Mouse (Mus musculus) bone marrow, adult 2 months (tissue): Measurements from ENCODE around the gene Lce3d. TPM values are rescaled to one million over a fixed set of nuclear protein-coding genes. Genes with fewer than 3 reads are reported as not detected.

ENCODE experiments used
- H3K27ac ChIP-seq: fragments of 200-500 bp; 2 replicates; pipeline ENCODE4 v1.5.1; 2012; ENCODE audit warnings: low read depth, mild to moderate bottlenecking, control low read depth, inconsistent platforms, low read length; ENCODE audit not compliant: control insufficient read depth, poor library complexity, insufficient read depth
- H3K4me1 ChIP-seq: fragments of 200-500 bp; 2 replicates; pipeline ENCODE4 v1.6.1; 2011; ENCODE audit warnings: low read length; ENCODE audit not compliant: control insufficient read depth, insufficient read depth
- H3K4me3 ChIP-seq: fragments of 200-500 bp; replicated peaks from 2 replicates; pipeline ENCODE3; 2011; ENCODE audit warnings: mild to moderate bottlenecking, low read depth, low read length, control low read depth; ENCODE audit not compliant: control insufficient read depth
- CTCF ChIP-seq: fragments of 200-500 bp; IDR thresholded peaks from 2 replicates; pipeline ENCODE4 v1.5.1; 2011; ENCODE audit warnings: low read length, control low read depth; ENCODE audit not compliant: control insufficient read depth, insufficient read depth
- POLR2A ChIP-seq: fragments of 200-500 bp; IDR thresholded peaks from 2 replicates; pipeline ENCODE4 v1.6.1; 2011; ENCODE audit warnings: low read depth, mild to moderate bottlenecking, control low read depth, low read length, borderline replicate concordance; ENCODE audit not compliant: control insufficient read depth
- WGBS: fragments of 180-500 bp; shearing (Covaris S2); methylation state at CpG from one replicate; pipeline ENCODE4 v1.1.7; 2018; 5-methylcytosine and 5-hydroxymethylcytosine counted together
- polyA plus RNA-seq: library from polyadenylated mRNA; stranded (reverse); fragments of >200 nt; gene quantifications from 2 replicates; pipeline ENCODE4 v1.2.4, GENCODE M21; 2011; ENCODE audit warnings: low replicate concordance; ENCODE audit not compliant: missing spikeins, insufficient read depth, insufficient read length

Lce3d gene
- polyA plus RNA-seq, 1 experiment, result not detected

DNA sequence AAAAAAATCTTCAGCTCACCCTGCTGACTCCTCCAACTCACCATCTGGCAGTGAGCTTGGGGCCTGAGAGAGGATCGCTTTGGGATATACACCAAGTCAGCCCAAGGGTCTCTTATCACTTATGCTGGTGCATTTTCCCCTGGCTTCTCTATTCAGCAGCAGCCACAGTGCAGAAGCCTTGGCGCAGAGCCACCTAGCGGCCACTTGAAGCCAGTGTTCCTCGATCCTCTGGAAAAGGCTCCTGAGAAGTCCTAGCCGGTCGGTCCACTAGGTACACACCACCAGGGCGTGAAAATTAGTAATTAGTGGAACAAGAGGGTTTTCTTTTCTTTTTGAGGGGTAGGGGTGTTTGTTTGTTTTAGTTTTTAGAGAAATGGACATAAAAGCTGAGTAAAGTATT lies 41.5 kb downstream of the Lce3d start:
- no peak overlapping the region for H3K4me3 ChIP-seq
- WGBS, result 7% methylated on average over 7 of the region's 7 CpGs
- H3K27ac ChIP-seq, result no peak overlapping the region
- TF ChIP-seq CTCF (peak; percentile 47), POLR2A (no peak)
- H3K4me1 ChIP-seq, result no peaks in the 10 kb centered on the region

DNA sequence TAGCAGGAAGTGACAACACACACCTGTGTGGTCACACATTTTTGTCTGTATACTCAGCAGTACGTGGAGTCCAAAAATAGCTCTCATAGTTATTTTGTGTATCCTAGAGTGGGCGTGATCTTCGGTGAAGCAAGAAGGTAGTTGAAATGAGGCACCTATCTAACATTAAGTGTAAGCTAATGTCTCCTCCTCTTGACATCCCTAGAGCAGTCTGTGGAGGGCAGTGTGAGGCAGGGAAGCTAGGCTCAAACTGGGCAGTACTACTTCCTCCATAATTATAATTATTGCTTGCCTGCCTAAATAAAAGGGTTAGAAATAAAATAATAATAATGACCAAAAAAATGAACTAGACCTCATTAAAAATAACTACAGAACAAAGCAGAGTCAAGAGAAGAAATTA lies 43.4 kb downstream of the Lce3d start:
- no peak overlapping the region for H3K4me3 ChIP-seq
- TF ChIP-seq CTCF (no peak), POLR2A (no peak)
- no peak overlapping the region for H3K27ac ChIP-seq
- WGBS, result 64% methylated on average over 3 of the region's 3 CpGs
- H3K4me1 ChIP-seq, result no peaks in the 10 kb centered on the region

DNA sequence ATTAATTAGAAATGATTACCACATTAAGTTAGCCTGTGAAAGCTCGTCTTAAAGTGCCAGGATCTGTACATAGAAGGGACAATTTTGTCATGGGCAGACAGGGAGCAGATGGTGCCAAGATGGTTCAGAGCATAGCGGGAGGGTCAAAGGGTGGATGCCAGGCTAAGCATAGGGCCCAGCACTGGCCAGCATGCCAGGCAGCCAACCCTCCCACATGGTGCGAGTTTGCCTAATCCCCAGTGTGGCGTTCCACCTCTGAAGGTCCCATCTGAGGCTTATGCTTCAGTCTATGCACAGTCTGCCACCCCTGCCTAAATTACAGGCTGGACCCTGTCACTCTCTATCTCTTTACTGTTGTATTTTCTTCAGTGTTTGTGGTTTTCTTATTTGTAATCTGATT lies 45.7 kb downstream of the Lce3d start:
- Histone ChIP-seq H3K27ac (no peak overlapping the region), H3K4me1 (no peaks in the 10 kb centered on the region), H3K4me3 (no peak overlapping the region)
- no peak for TF ChIP-seq POLR2A
- TF ChIP-seq CTCF, result no peak
- WGBS, result 68% methylated on average over 4 of the region's 4 CpGs

Other genes with a start within 250 kb of the Lce3d start
- gene Lce1e, start 248.3 kb upstream of the Lce3d start, polyA plus RNA-seq, result not detected in 2 replicates
- not detected in 2 replicates for gene Lce1f, start 237.0 kb upstream of the Lce3d start, polyA plus RNA-seq
- not detected in 2 replicates for gene Gm38119, start 218.3 kb upstream of the Lce3d start, polyA plus RNA-seq
- not detected in 2 replicates for gene Lce1g, start 205.1 kb upstream of the Lce3d start, polyA plus RNA-seq
- gene Lce1h, start 192.3 kb upstream of the Lce3d start, polyA plus RNA-seq, result not detected in 2 replicates
- gene Lce1i, start 178.5 kb upstream of the Lce3d start, polyA plus RNA-seq, result not detected in 2 replicates
- gene Lce1j, start 166.9 kb upstream of the Lce3d start, polyA plus RNA-seq, result not detected in 2 replicates
- not detected in 2 replicates for gene Lce1k, start 149.5 kb upstream of the Lce3d start, polyA plus RNA-seq
- not detected in 2 replicates for gene Kprp, start 130.1 kb upstream of the Lce3d start, polyA plus RNA-seq
- gene Lce1l, start 106.1 kb upstream of the Lce3d start, polyA plus RNA-seq, result not detected in 2 replicates
- not detected in 2 replicates for gene 2310050C09Rik, start 87.2 kb upstream of the Lce3d start, polyA plus RNA-seq
- not detected in 2 replicates for gene Lce3a, start 31.2 kb upstream of the Lce3d start, polyA plus RNA-seq
- gene Lce3b, start 24.4 kb upstream of the Lce3d start, polyA plus RNA-seq, result not detected in 2 replicates
- gene Lce3c, start 12.9 kb upstream of the Lce3d start, polyA plus RNA-seq, result not detected in 2 replicates
- gene Lce3e, start 9.7 kb downstream of the Lce3d start, polyA plus RNA-seq, result not detected in 2 replicates
- gene Lce3f, start 34.8 kb downstream of the Lce3d start, polyA plus RNA-seq, result not detected in 2 replicates
- not detected in 2 replicates for gene Crct1, start 58.3 kb downstream of the Lce3d start, polyA plus RNA-seq
- not detected in 2 replicates for gene Lce1m, start 61.7 kb downstream of the Lce3d start, polyA plus RNA-seq
- not detected in 2 replicates for gene Gm4858, start 111.4 kb downstream of the Lce3d start, polyA plus RNA-seq
- gene Crnn, start 187.4 kb downstream of the Lce3d start, polyA plus RNA-seq, result not detected in 2 replicates
- gene Flg2, start 239.9 kb downstream of the Lce3d start, polyA plus RNA-seq, result not detected in 2 replicates